Mouse (Mus musculus) urinary bladder, adult 18-20 months (tissue): Measurements from ENCODE around the gene Rbx1.
"Not testable (repeated sequence)": the region's sequence is repeated elsewhere in the genome, so short reads cannot be mapped to it uniquely, and the experiment has no call there.

Experiments
- DNase-seq, 2 experiments: peaks; one replicate each; pipeline ENCODE4 v3.0.0; 2022; ENCODE audit warnings: low spot score in 2 of 2, mixed read lengths in 2 of 2

The Rbx1 gene

GRCm38 (mm10) chr15:81465901-81466737 lies at the start of gene Rbx1:
Gene Rbx1 (plus strand): TSS chr15:81466296.
- peak; percentile 98 to 99 for DNase-seq

GRCm38 (mm10) chr15:81416763-81417310 lies 49.3 kb upstream of the Rbx1 start:
- DNase-seq: peak; percentile 45 to 66

- DNase-seq: no peak
Observed at GRCm38 (mm10) chr15:81418065-81418464, 48.0 kb upstream of the Rbx1 start.

- DNase-seq: no peak
Observed at GRCm38 (mm10) chr15:81421454-81421853, 44.6 kb upstream of the Rbx1 start.

- no peak for DNase-seq
Observed at GRCm38 (mm10) chr15:81422156-81422681, 43.9 kb upstream of the Rbx1 start.

- no peak for DNase-seq
Observed at GRCm38 (mm10) chr15:81425311-81425710, 40.8 kb upstream of the Rbx1 start.

GRCm38 (mm10) chr15:81427947-81428346 lies 38.1 kb upstream of the Rbx1 start:
- DNase-seq: no peak

- no peak for DNase-seq
Observed at GRCm38 (mm10) chr15:81431195-81431594, 34.9 kb upstream of the Rbx1 start.

GRCm38 (mm10) chr15:81438345-81438744 lies 27.8 kb upstream of the Rbx1 start:
- DNase-seq: no peak

GRCm38 (mm10) chr15:81439236-81439635 lies 26.9 kb upstream of the Rbx1 start:
- no peak for DNase-seq

- peak; percentile 20 to 29 for DNase-seq
Observed at GRCm38 (mm10) chr15:81448463-81448862, 17.6 kb upstream of the Rbx1 start.

- DNase-seq: no peak
Observed at GRCm38 (mm10) chr15:81461523-81461922, 4.6 kb upstream of the Rbx1 start.

GRCm38 (mm10) chr15:81465016-81465660 lies 958 bp upstream of the Rbx1 start:
- no peak for DNase-seq

GRCm38 (mm10) chr15:81466738-81467113 lies 630 bp downstream of the Rbx1 start:
- no peak for DNase-seq

- DNase-seq: no peak
Observed at GRCm38 (mm10) chr15:81470735-81471134, 4.6 kb downstream of the Rbx1 start.

- DNase-seq: no peak
Observed at GRCm38 (mm10) chr15:81472256-81472655, 6.2 kb downstream of the Rbx1 start.

- no peak for DNase-seq
Observed at GRCm38 (mm10) chr15:81475654-81476053, 9.6 kb downstream of the Rbx1 start.

GRCm38 (mm10) chr15:81476597-81476996 lies 10.5 kb downstream of the Rbx1 start:
- no peak for DNase-seq

GRCm38 (mm10) chr15:81479446-81480213 lies 13.5 kb downstream of the Rbx1 start:
- DNase-seq: no peak

GRCm38 (mm10) chr15:81480284-81480683 lies 14.2 kb downstream of the Rbx1 start:
- DNase-seq: not testable (repeated sequence)

- DNase-seq: no peak
Observed at GRCm38 (mm10) chr15:81480977-81481379, 14.9 kb downstream of the Rbx1 start.

- no peak for DNase-seq
Observed at GRCm38 (mm10) chr15:81482966-81483365, 16.9 kb downstream of the Rbx1 start.
